Mouse (Mus musculus): Measurements from ENCODE around the gene Gtf3c5. TPM values are rescaled to one million over a fixed set of nuclear protein-coding genes. Genes with fewer than 3 reads are reported as not detected.

The Gtf3c5 gene
- polyA plus RNA-seq, 1 experiment from 2014 or later, result 20.7 TPM

GRCm38 (mm10) chr2:28616874-28617273 is 33.3 kb upstream of the Gtf3c5 start:
- 23% methylated on average over 9 of the region's 9 CpGs for WGBS
- peaks cover 14% of the 10 kb centered on the region for H3K27me3 ChIP-seq (ENCODE audit: control insufficient read depth, insufficient read depth, low read length)
- H3K27ac ChIP-seq (replicated peaks in 1 of 2; ENCODE audit: control insufficient read depth in 1 of 2, insufficient read depth in 1 of 2, low read depth in 2 of 2, low read length in 2 of 2), result peak overlapping the region; percentile 48 to 67; a peak in 3 of 4 replicates
- peaks cover 7 to 8% of the 10 kb centered on the region in 2 experiments; a peak in 2 of 4 replicates for H3K4me1 ChIP-seq (ENCODE audit: control insufficient read depth in 2 of 2, insufficient read depth in 2 of 2, low read length in 2 of 2)
- no peaks in the 10 kb centered on the region for H3K9me3 ChIP-seq (ENCODE audit: control insufficient read depth, low read length)
- no peaks in the 10 kb centered on the region for H3K36me3 ChIP-seq (ENCODE audit: control insufficient read depth, insufficient read depth, low read length)
- H3K9ac ChIP-seq (ENCODE audit: low read length), result peak overlapping the region; percentile 6; the same call in 1 of the 2 replicates
- 0 out of 2 replicates have a peak overlapping the region, but pooled peaks have one; percentile 7 for H3K4me2 ChIP-seq (ENCODE audit: low read length)
- ATAC-seq (ENCODE audit: insufficient number of reproducible peaks, insufficient read depth, low FRiP score, low read depth), result no peak; the same call in 1 of the 2 replicates
- no peak overlapping the region for H3K4me3 ChIP-seq (ENCODE audit: control insufficient read depth in 1 of 2, insufficient read depth in 1 of 2, low read depth in 1 of 2, low read length in 2 of 2)

GRCm38 (mm10) chr2:28616358-28616757 is 32.8 kb upstream of the Gtf3c5 start:
- no peak overlapping the region for H3K4me3 ChIP-seq (ENCODE audit: control insufficient read depth in 1 of 2, insufficient read depth in 1 of 2, low read depth in 1 of 2, low read length in 2 of 2)
- ATAC-seq (ENCODE audit: insufficient number of reproducible peaks, insufficient read depth, low FRiP score, low read depth), result no peak

GRCm38 (mm10) chr2:28613599-28613998 is 30.0 kb upstream of the Gtf3c5 start:
- Histone ChIP-seq H3K4me1 (ENCODE audit: control insufficient read depth in 2 of 2, insufficient read depth in 2 of 2, low read length in 2 of 2) (peaks cover 7 to 8% of the 10 kb centered on the region in 2 experiments; a peak in 2 of 4 replicates), H3K4me3 (ENCODE audit: control insufficient read depth in 1 of 2, insufficient read depth in 1 of 2, low read depth in 1 of 2, low read length in 2 of 2) (no peak overlapping the region), H3K27ac (replicated peaks in 1 of 2; ENCODE audit: control insufficient read depth in 1 of 2, insufficient read depth in 1 of 2, low read depth in 2 of 2, low read length in 2 of 2) (no peak overlapping the region), H3K9me3 (ENCODE audit: control insufficient read depth, low read length) (no peaks in the 10 kb centered on the region), H3K9ac (ENCODE audit: low read length) (no peak overlapping the region), H3K4me2 (ENCODE audit: low read length) (no peak overlapping the region), H3K27me3 (ENCODE audit: control insufficient read depth, insufficient read depth, low read length) (no peaks in the 10 kb centered on the region), H3K36me3 (ENCODE audit: control insufficient read depth, insufficient read depth, low read length) (no peaks in the 10 kb centered on the region)
- 90% methylated on average over 10 of the region's 10 CpGs for WGBS
- ATAC-seq (ENCODE audit: insufficient number of reproducible peaks, insufficient read depth, low FRiP score, low read depth), result no peak

More at GRCm38 (mm10) chr2:28616358-28616757, 32.8 kb upstream of the Gtf3c5 start:
- Histone ChIP-seq H3K4me1 (ENCODE audit: control insufficient read depth in 2 of 2, insufficient read depth in 2 of 2, low read length in 2 of 2) (peaks cover 7 to 8% of the 10 kb centered on the region in 2 experiments; a peak in 2 of 4 replicates), H3K4me2 (ENCODE audit: low read length) (no peak overlapping the region), H3K27me3 (ENCODE audit: control insufficient read depth, insufficient read depth, low read length) (peaks cover 9% of the 10 kb centered on the region), H3K9me3 (ENCODE audit: control insufficient read depth, low read length) (no peaks in the 10 kb centered on the region), H3K9ac (ENCODE audit: low read length) (no peak overlapping the region), H3K27ac (replicated peaks in 1 of 2; ENCODE audit: control insufficient read depth in 1 of 2, insufficient read depth in 1 of 2, low read depth in 2 of 2, low read length in 2 of 2) (no peak overlapping the region), H3K36me3 (ENCODE audit: control insufficient read depth, insufficient read depth, low read length) (no peaks in the 10 kb centered on the region)
- 37% methylated on average over 5 of the region's 5 CpGs for WGBS

- 67% methylated on average over 10 of the region's 10 CpGs for WGBS
- no peak overlapping the region for H3K4me3 ChIP-seq (ENCODE audit: control insufficient read depth in 1 of 2, insufficient read depth in 1 of 2, low read depth in 1 of 2, low read length in 2 of 2)
- H3K27ac ChIP-seq (replicated peaks in 1 of 2; ENCODE audit: control insufficient read depth in 1 of 2, insufficient read depth in 1 of 2, low read depth in 2 of 2, low read length in 2 of 2), result no peak overlapping the region
- no peak for ATAC-seq (ENCODE audit: insufficient number of reproducible peaks, insufficient read depth, low FRiP score, low read depth)
- no peaks in the 10 kb centered on the region for H3K36me3 ChIP-seq (ENCODE audit: control insufficient read depth, insufficient read depth, low read length)
- H3K27me3 ChIP-seq (ENCODE audit: control insufficient read depth, insufficient read depth, low read length), result no peaks in the 10 kb centered on the region
- H3K4me2 ChIP-seq (ENCODE audit: low read length), result no peak overlapping the region
- H3K9ac ChIP-seq (ENCODE audit: low read length), result no peak overlapping the region
- H3K9me3 ChIP-seq (ENCODE audit: control insufficient read depth, low read length), result no peaks in the 10 kb centered on the region
- H3K4me1 ChIP-seq (ENCODE audit: control insufficient read depth in 2 of 2, insufficient read depth in 2 of 2, low read length in 2 of 2), result peaks cover 7 to 8% of the 10 kb centered on the region in 2 experiments; a peak in 2 of 4 replicates
Observed at GRCm38 (mm10) chr2:28612436-28613063, 29.0 kb upstream of the Gtf3c5 start.

GRCm38 (mm10) chr2:28611407-28611787 is 27.8 kb upstream of the Gtf3c5 start:
- no peaks in the 10 kb centered on the region for H3K36me3 ChIP-seq (ENCODE audit: control insufficient read depth, insufficient read depth, low read length)
- no peak overlapping the region for H3K4me3 ChIP-seq (ENCODE audit: control insufficient read depth in 1 of 2, insufficient read depth in 1 of 2, low read depth in 1 of 2, low read length in 2 of 2)
- no peaks in the 10 kb centered on the region for H3K9me3 ChIP-seq (ENCODE audit: control insufficient read depth, low read length)
- H3K27ac ChIP-seq (replicated peaks in 1 of 2; ENCODE audit: control insufficient read depth in 1 of 2, insufficient read depth in 1 of 2, low read depth in 2 of 2, low read length in 2 of 2), result no peak overlapping the region
- H3K4me2 ChIP-seq (ENCODE audit: low read length), result no peak overlapping the region
- no peaks in the 10 kb centered on the region for H3K4me1 ChIP-seq (ENCODE audit: control insufficient read depth in 2 of 2, insufficient read depth in 2 of 2, low read length in 2 of 2)
- no peak for ATAC-seq (ENCODE audit: insufficient number of reproducible peaks, insufficient read depth, low FRiP score, low read depth)
- WGBS, result 88% methylated on average over 17 of the region's 17 CpGs
- H3K9ac ChIP-seq (ENCODE audit: low read length), result no peak overlapping the region
- no peaks in the 10 kb centered on the region for H3K27me3 ChIP-seq (ENCODE audit: control insufficient read depth, insufficient read depth, low read length)

- WGBS, result 84% methylated on average over 12 of the region's 12 CpGs
- Histone ChIP-seq H3K36me3 (ENCODE audit: control insufficient read depth, insufficient read depth, low read length) (no peaks in the 10 kb centered on the region), H3K27me3 (ENCODE audit: control insufficient read depth, insufficient read depth, low read length) (no peaks in the 10 kb centered on the region), H3K4me1 (ENCODE audit: control insufficient read depth in 2 of 2, insufficient read depth in 2 of 2, low read length in 2 of 2) (no peaks in the 10 kb centered on the region), H3K27ac (replicated peaks in 1 of 2; ENCODE audit: control insufficient read depth in 1 of 2, insufficient read depth in 1 of 2, low read depth in 2 of 2, low read length in 2 of 2) (no peak overlapping the region), H3K4me2 (ENCODE audit: low read length) (no peak overlapping the region), H3K9ac (ENCODE audit: low read length) (no peak overlapping the region), H3K4me3 (ENCODE audit: control insufficient read depth in 1 of 2, insufficient read depth in 1 of 2, low read depth in 1 of 2, low read length in 2 of 2) (no peak overlapping the region), H3K9me3 (ENCODE audit: control insufficient read depth, low read length) (no peaks in the 10 kb centered on the region)
- ATAC-seq (ENCODE audit: insufficient number of reproducible peaks, insufficient read depth, low FRiP score, low read depth), result no peak
Observed at GRCm38 (mm10) chr2:28610716-28611406, 27.3 kb upstream of the Gtf3c5 start.

- no peak for ATAC-seq (ENCODE audit: insufficient number of reproducible peaks, insufficient read depth, low FRiP score, low read depth)
- Histone ChIP-seq H3K4me2 (ENCODE audit: low read length) (no peak overlapping the region), H3K9ac (ENCODE audit: low read length) (no peak overlapping the region), H3K9me3 (ENCODE audit: control insufficient read depth, low read length) (no peaks in the 10 kb centered on the region), H3K36me3 (ENCODE audit: control insufficient read depth, insufficient read depth, low read length) (no peaks in the 10 kb centered on the region), H3K27me3 (ENCODE audit: control insufficient read depth, insufficient read depth, low read length) (no peaks in the 10 kb centered on the region), H3K4me3 (ENCODE audit: control insufficient read depth in 1 of 2, insufficient read depth in 1 of 2, low read depth in 1 of 2, low read length in 2 of 2) (no peak overlapping the region), H3K4me1 (ENCODE audit: control insufficient read depth in 2 of 2, insufficient read depth in 2 of 2, low read length in 2 of 2) (no peaks in the 10 kb centered on the region), H3K27ac (replicated peaks in 1 of 2; ENCODE audit: control insufficient read depth in 1 of 2, insufficient read depth in 1 of 2, low read depth in 2 of 2, low read length in 2 of 2) (no peak overlapping the region)
- WGBS, result 81% methylated on average over 10 of the region's 10 CpGs
Observed at GRCm38 (mm10) chr2:28609851-28610250, 26.3 kb upstream of the Gtf3c5 start.

All from heart, embryonic 14.5 days (tissue).